Mouse (Mus musculus) heart, postnatal 0 days (tissue): Measurements from ENCODE around the gene Ccnf. TPM values are rescaled to one million over a fixed set of nuclear protein-coding genes. Genes with fewer than 3 reads are reported as not detected.

Source experiments
- ATAC-seq: fragments of 200-750 bp; cut with Nextera tagmentation; 2 replicates; pipeline ENCODE4 v1.8.0; 2017; ENCODE audit warnings: low read depth, moderate number of reproducible peaks, moderate library complexity; ENCODE audit not compliant: insufficient read depth
- DNase-seq: peaks from one replicate; pipeline ENCODE4 v3.0.0-alpha.2; 2016; ENCODE audit warnings: low spot score
- H3K27ac ChIP-seq: fragments of 300-500 bp; sonication (generic); 2 replicates; pipeline ENCODE4 v1.5.1; 2014; ENCODE audit warnings: low read depth, mild to moderate bottlenecking
- H3K27me3 ChIP-seq: fragments of 300-500 bp; sonication (generic); 2 replicates; pipeline ENCODE4 v1.6.1; 2014; ENCODE audit warnings: low read length, mixed read lengths; ENCODE audit not compliant: control insufficient read depth, insufficient read depth
- H3K36me3 ChIP-seq: fragments of 300-500 bp; sonication (generic); replicated peaks from 2 replicates; pipeline ENCODE4 v1.6.1; 2014; ENCODE audit warnings: low read length, mixed read lengths; ENCODE audit not compliant: control insufficient read depth, insufficient read depth
- H3K4me1 ChIP-seq: fragments of 300-500 bp; sonication (generic); 2 replicates; pipeline ENCODE4 v1.6.1; 2014; ENCODE audit warnings: antibody characterized with exemption; ENCODE audit not compliant: control insufficient read depth, insufficient read depth
- H3K4me2 ChIP-seq: fragments of 300-500 bp; sonication (generic); 2 replicates; pipeline ENCODE4 v1.6.1; 2014; ENCODE audit warnings: low read depth, mild to moderate bottlenecking, low read length, moderate library complexity
- H3K4me3 ChIP-seq: fragments of 300-500 bp; sonication (generic); 2 replicates; pipeline ENCODE4 v1.5.1; 2014; ENCODE audit warnings: low read depth, low read length
- H3K9ac ChIP-seq: fragments of 300-500 bp; sonication (generic); replicated peaks from 2 replicates; pipeline ENCODE4 v1.6.1; 2014; ENCODE audit warnings: low read depth, low read length, mixed read lengths
- H3K9me3 ChIP-seq: fragments of 300-500 bp; sonication (generic); replicated peaks from 2 replicates; pipeline ENCODE4 v1.6.1; 2016; ENCODE audit warnings: low read length; ENCODE audit not compliant: control insufficient read depth
- CTCF ChIP-seq: IDR thresholded peaks from 2 replicates; pipeline ENCODE4 v1.5.1; 2016; ENCODE audit warnings: antibody characterized with exemption, control low read depth, low read depth
- EP300 ChIP-seq: IDR thresholded peaks from 2 replicates; pipeline ENCODE4 v1.6.1; 2016; ENCODE audit warnings: antibody characterized with exemption, low read depth
- WGBS: fragments of 180-500 bp; shearing (Covaris S2); extraction: QIAGEN DNeasy Blood & Tissue Kit; methylation state at CpG from one replicate; pipeline ENCODE4 v1.1.7; 2014; 5-methylcytosine and 5-hydroxymethylcytosine counted together
- polyA plus RNA-seq: library from polyadenylated mRNA; unstranded; fragments of >200 nt; fragmentation: Nextera tagmentation; extraction: Ambion mirVana; gene quantifications from 2 replicates; pipeline ENCODE4 v1.2.1, GENCODE M21; 2015
- total RNA-seq: library from RNA; depleted of rRNA; stranded (reverse); fragments of >200 nt; gene quantifications from 2 replicates; pipeline ENCODE4 v1.2.3, GENCODE M21; 2014; ENCODE audit warnings: low replicate concordance

Ccnf gene
- total and polyA plus RNA-seq, 2 experiments from 2014 or later, result 7.2 to 12.4 TPM

GRCm38 (mm10) chr17:24224741-24225140 is 26.5 kb downstream of the Ccnf start:
- TF ChIP-seq CTCF (no peak), EP300 (no peak)
- H3K27me3 ChIP-seq, result no peaks in the 10 kb centered on the region
- no peak for ATAC-seq
- H3K27ac ChIP-seq, result no peak overlapping the region
- WGBS, result 87% methylated on average over 10 of the region's 10 CpGs
- DNase-seq, result no peak
- peaks cover 11% of the 10 kb centered on the region for H3K4me1 ChIP-seq
- H3K9ac ChIP-seq, result no peak overlapping the region
- H3K36me3 ChIP-seq, result peaks cover 66% of the 10 kb centered on the region
- H3K4me3 ChIP-seq, result no peak overlapping the region
- H3K4me2 ChIP-seq, result no peak overlapping the region
- H3K9me3 ChIP-seq, result no peaks in the 10 kb centered on the region

DNA sequence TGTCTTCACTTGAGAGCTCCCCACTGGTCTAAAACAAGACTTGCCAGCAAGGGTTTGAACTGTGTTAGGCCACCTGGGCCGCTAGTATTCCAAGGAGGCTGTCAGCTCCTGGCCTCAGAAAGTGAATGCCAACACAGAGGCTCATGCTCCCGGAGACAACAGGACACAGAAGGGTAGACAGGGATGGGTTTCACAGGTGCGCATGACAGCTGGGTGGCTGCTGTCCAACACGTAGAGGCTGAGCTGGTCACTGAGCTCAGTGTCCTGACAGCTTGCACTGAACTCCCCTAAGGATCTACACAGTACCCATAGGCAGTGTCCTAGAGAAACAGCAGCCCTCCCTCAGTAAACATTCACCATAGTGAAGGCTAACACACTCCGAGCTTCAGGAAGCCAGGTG is 27.8 kb downstream of the Ccnf start:
- 82% methylated on average over 5 of the region's 5 CpGs for WGBS
- DNase-seq (no peak), ATAC-seq (no peak)
- no peak overlapping the region for H3K9ac ChIP-seq
- no peaks in the 10 kb centered on the region for H3K9me3 ChIP-seq
- H3K4me3 ChIP-seq, result no peak overlapping the region
- no peak overlapping the region for H3K27ac ChIP-seq
- no peaks in the 10 kb centered on the region for H3K27me3 ChIP-seq
- no peak overlapping the region for H3K4me2 ChIP-seq
- peaks cover 13% of the 10 kb centered on the region for H3K4me1 ChIP-seq
- peaks cover 58% of the 10 kb centered on the region for H3K36me3 ChIP-seq
- TF ChIP-seq EP300 (no peak), CTCF (no peak)

DNA sequence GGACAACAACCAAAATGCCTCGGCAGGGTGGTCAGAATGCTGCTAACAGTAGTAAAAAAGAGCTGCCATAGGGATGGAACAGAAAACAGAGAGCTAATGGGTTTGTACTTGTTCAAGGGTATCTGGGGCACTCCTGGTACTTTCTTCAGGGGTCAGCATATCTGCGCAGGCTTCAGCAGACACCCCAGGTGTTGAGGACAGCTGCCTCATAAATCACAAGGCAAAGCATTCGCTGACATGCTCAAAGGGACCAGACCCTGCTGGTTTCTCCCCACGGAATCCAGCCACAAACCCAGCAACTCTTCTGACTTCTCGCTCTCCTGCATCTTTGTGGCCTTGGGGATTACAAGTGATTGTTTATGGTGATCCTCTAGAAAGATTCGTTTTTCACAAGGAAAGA is 28.6 kb downstream of the Ccnf start:
- H3K27me3 ChIP-seq, result no peaks in the 10 kb centered on the region
- no peak overlapping the region for H3K27ac ChIP-seq
- H3K4me1 ChIP-seq, result peaks cover 13% of the 10 kb centered on the region
- WGBS, result 79% methylated on average over 6 of the region's 6 CpGs
- no peak overlapping the region for H3K4me2 ChIP-seq
- DNase-seq (no peak), ATAC-seq (no peak)
- H3K4me3 ChIP-seq, result no peak overlapping the region
- no peak overlapping the region for H3K9ac ChIP-seq
- no peaks in the 10 kb centered on the region for H3K9me3 ChIP-seq
- TF ChIP-seq CTCF, result no peak
- no peak for TF ChIP-seq EP300
- H3K36me3 ChIP-seq, result peaks cover 52% of the 10 kb centered on the region

- peak within 1 kb of the TSS; percentile 43; the same call in 1 of the 2 replicates for H3K27ac ChIP-seq
- H3K4me1 ChIP-seq, result peaks cover 13% of the 10 kb centered on the region
- H3K9ac ChIP-seq, result peak within 1 kb of the TSS; percentile 71
- H3K36me3 ChIP-seq, result peaks cover 41% of the 10 kb centered on the region
- TF ChIP-seq CTCF (peak; percentile 12; the same call in 1 of the 2 replicates), EP300 (no peak)
- peak within 1 kb of the TSS; percentile 73 for H3K4me3 ChIP-seq
- ATAC-seq (peak; percentile 94), DNase-seq (peak; percentile 93)
- peak within 1 kb of the TSS; percentile 77 for H3K4me2 ChIP-seq
- 2% methylated on average over 41 of the region's 41 CpGs for WGBS
- H3K9me3 ChIP-seq, result no peaks in the 10 kb centered on the region
- H3K27me3 ChIP-seq, result no peaks in the 10 kb centered on the region
Observed at GRCm38 (mm10) chr17:24220435-24221411, 30.6 kb downstream of the Ccnf start, which contains the start of gene Tedc2. TSS of gene Tedc2 (minus strand) at chr17:24220851.

- no peak overlapping the region for H3K4me2 ChIP-seq
- H3K9me3 ChIP-seq, result no peaks in the 10 kb centered on the region
- 68% methylated on average over 4 of the region's 4 CpGs for WGBS
- no peaks in the 10 kb centered on the region for H3K27me3 ChIP-seq
- no peak for DNase-seq
- no peak overlapping the region for H3K27ac ChIP-seq
- peaks cover 10% of the 10 kb centered on the region; the same call in 1 of the 2 replicates for H3K36me3 ChIP-seq
- no peak for ATAC-seq
- H3K4me3 ChIP-seq, result no peak overlapping the region
- TF ChIP-seq CTCF (no peak), EP300 (no peak)
- peaks cover 13% of the 10 kb centered on the region for H3K4me1 ChIP-seq
- no peak overlapping the region for H3K9ac ChIP-seq
Observed at GRCm38 (mm10) chr17:24216836-24217235, 34.4 kb downstream of the Ccnf start.
